Mouse (Mus musculus) leukemia stem cell, adult 10-12 weeks (primary cell): ENCODE measurements around the gene Olfr201. TPM values are rescaled to one million over a fixed set of nuclear protein-coding genes. Genes with fewer than 3 reads are reported as not detected.

Source experiments
- polyA plus RNA-seq: library from polyadenylated mRNA; stranded (reverse); fragments of >175 nt; gene quantifications from 2 replicates; pipeline ENCODE4 v1.2.3, GENCODE M21; 2012; ENCODE audit warnings: low replicate concordance

Olfr201 gene
- not detected in 2 replicates for polyA plus RNA-seq

DNA sequence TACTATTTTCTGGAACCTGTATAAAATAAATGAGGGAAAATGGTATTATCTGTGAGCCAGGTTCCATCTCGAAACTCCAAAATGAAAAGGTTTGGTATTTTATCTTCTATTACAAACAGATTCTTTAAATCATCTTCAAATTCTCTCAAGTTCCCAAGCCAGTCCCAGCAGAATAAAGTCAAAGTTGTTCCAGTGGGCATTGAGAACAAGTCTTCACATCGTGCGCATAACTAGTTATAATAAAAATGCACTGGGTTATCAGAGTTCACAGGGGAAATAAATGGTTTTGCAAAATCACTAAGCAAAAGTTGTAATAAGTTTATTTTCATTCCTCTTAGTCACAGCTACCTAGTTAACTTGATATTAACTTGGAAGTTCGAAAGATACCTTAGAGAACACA, at the start of gene Olfr201:
Olfr201 (minus strand) TSS at position 101 of the 400 bp plus-strand sequence.

DNA sequence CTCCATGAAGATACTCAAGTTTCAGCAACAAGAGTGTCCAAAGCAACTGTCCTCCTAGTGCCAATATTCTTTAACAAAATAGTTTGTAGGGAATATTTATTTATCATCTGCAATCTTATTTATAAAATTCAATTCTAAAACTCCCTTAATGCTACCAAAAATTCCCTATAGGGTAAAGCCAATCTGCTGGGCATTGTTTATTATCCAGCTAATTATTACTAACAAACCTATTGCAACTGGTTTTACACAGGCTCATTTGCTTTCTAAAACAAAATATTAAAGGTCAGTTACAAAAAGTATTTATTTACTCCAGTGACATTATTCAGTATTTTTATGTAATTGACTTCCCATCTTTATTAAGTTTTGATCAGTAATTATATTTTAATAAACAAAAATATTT, 45.7 kb upstream of the Olfr201 start, which contains the start of gene Olfr204:
Olfr204 (minus strand) TSS at position 101 of the 400 bp plus-strand sequence.

DNA sequence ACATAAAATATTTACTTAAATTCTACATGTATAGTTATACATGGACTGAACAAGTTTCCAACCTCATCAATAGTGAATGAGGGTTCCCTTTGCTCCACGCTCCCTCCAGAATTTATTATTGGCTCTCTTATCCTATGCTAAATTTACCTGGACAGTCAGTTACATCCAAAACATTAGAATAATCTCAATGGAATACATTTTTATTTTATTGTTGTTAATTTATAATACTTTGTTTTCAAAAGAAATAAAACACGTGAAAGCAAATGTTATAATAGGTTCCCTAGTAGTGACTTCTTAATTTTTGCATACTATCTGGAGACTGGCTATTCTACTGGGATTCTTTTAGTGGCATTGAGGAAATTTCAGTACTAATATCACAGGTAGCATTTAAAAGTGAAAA, 26.1 kb upstream of the Olfr201 start, which contains the start of gene Olfr203:
Olfr203 (plus strand) TSS at position 301 of the 400 bp plus-strand sequence.

DNA sequence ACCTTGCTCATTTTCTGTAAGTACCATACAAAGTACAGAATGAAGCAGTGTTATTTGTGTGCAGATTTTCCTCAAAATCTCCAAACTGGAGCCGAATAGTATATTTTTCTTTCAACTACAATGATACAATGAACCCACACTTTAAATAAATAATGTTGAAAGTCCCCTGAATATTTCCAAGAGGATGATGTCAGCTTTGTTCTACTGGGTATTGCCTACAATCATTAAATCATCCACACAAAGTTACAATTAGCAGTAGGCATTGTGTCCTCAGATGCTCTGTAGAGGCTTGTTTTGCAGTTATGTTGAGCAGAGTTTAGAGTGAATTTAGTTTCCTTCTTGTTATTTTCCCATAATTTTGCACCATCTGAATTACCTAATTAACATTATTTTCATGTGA, 14.3 kb upstream of the Olfr201 start, which contains the start of gene Olfr202:
Olfr202 (minus strand) TSS at position 101 of the 400 bp plus-strand sequence.

DNA sequence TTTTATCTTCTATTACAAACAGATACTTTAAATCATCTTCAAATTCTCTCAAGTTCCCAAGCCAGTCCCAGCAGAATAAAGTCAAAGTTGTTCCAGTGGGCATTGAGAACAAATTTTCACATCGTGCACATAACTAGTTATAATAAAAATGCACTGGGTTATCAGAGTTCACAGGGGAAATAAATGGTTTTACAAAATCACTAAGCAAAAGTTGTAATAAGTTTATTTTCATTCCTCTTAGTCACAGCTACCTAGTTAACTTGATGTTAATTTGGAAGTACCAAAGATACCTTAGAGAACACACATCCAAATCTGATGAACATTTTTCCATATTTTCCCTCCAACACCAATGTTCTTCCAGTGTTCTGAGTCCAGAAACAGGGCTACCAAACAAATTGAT, 52.8 kb downstream of the Olfr201 start, which contains the start of gene Olfr199:
Olfr199 (minus strand) TSS at position 101 of the 400 bp plus-strand sequence.

Other genes starting within 250 kb of the Olfr201 start
- gene Olfr186, start 242.3 kb downstream of the Olfr201 start, polyA plus RNA-seq, result not detected in 2 replicates
- not detected in 2 replicates for gene Olfr187, start 232.9 kb downstream of the Olfr201 start, polyA plus RNA-seq
- not detected in 2 replicates for gene Olfr190, start 194.6 kb downstream of the Olfr201 start, polyA plus RNA-seq
- gene Olfr191, start 182.8 kb downstream of the Olfr201 start, polyA plus RNA-seq, result not detected in 2 replicates
- not detected in 2 replicates for gene Olfr193, start 160.8 kb downstream of the Olfr201 start, polyA plus RNA-seq
- not detected in 2 replicates for gene Olfr194, start 151.6 kb downstream of the Olfr201 start, polyA plus RNA-seq
- not detected in 2 replicates for gene Olfr195, start 125.6 kb downstream of the Olfr201 start, polyA plus RNA-seq
- 0.14 TPM in 1 of 2 replicates, not detected in the other for gene Olfr196, start 102.2 kb downstream of the Olfr201 start, polyA plus RNA-seq
- not detected in 2 replicates for gene Olfr198, start 69.1 kb downstream of the Olfr201 start, polyA plus RNA-seq
- gene Olfr199, start 52.9 kb downstream of the Olfr201 start, polyA plus RNA-seq, result not detected in 2 replicates
- gene Olfr202, start 14.2 kb upstream of the Olfr201 start, polyA plus RNA-seq, result not detected in 2 replicates
- not detected in 2 replicates for gene Olfr203, start 26.2 kb upstream of the Olfr201 start, polyA plus RNA-seq
- gene Olfr204, start 45.6 kb upstream of the Olfr201 start, polyA plus RNA-seq, result not detected in 2 replicates
- gene Olfr205, start 58.5 kb upstream of the Olfr201 start, polyA plus RNA-seq, result not detected in 2 replicates
- not detected in 2 replicates for gene Olfr206, start 76.6 kb upstream of the Olfr201 start, polyA plus RNA-seq
- gene Olfr209, start 91.4 kb upstream of the Olfr201 start, polyA plus RNA-seq, result not detected in 2 replicates
- gene Gabrr3, start 134.7 kb upstream of the Olfr201 start, polyA plus RNA-seq, result 0.09 TPM in 1 of 2 replicates, not detected in the other
- gene Riox2, start 199.1 kb upstream of the Olfr201 start, polyA plus RNA-seq, result 2.1 and 3.5 TPM in 2 replicates